ENCODE assay signal across 11 mouse cellular contexts in genomic region chr10:54039754-54040153, GRCm38 (mm10). TPM values are rescaled to one million over a fixed set of nuclear protein-coding genes. Genes with fewer than 3 reads are reported as not detected.
A peak's percentile ranks its signal among the peaks of the same experiment; 100 is the strongest.
DNase-seq lines count a peak whose midpoint lies in the region; ATAC-seq lines count a peak whose summit lies in the region.
"Had no signal": no experiment of that assay in that cellular context is flagged by ENCODE, and none has a peak within 500 bp of the region (broad histone marks: within the 10 kb centered on the region; RNA-seq: fewer than 3 reads in every experiment).

No protein-coding gene starts in this region.

- WGBS in heart, embryonic 12.5 days: 71% methylated on average over 4 of the region's 4 CpGs

- H3K4me1 ChIP-seq in heart, embryonic 12.5 days (replicated peaks): peaks cover 33% of the 10 kb centered on the region
- H3K4me1 ChIP-seq: midbrain, embryonic 12.5 days had no signal

- no peak overlapping the region for H3K4me2 ChIP-seq in heart, embryonic 12.5 days
- H3K4me2 ChIP-seq: midbrain, embryonic 12.5 days had no signal

- H3K9ac ChIP-seq in heart, embryonic 12.5 days: no peak overlapping the region
- H3K9ac ChIP-seq: midbrain, embryonic 12.5 days had no signal

- H3K27ac ChIP-seq in heart, embryonic 12.5 days (ENCODE audit: poor library complexity, severe bottlenecking): peak overlapping the region; percentile 76
- H3K27ac ChIP-seq: hindbrain, postnatal 0 days; midbrain, embryonic 12.5 days had no signal

- ATAC-seq in heart, embryonic 12.5 days (ENCODE audit: insufficient number of reproducible peaks, low FRiP score): no peak
- ATAC-seq: hindbrain, postnatal 0 days had no signal

- H3K36me3 ChIP-seq in heart, embryonic 12.5 days: no peaks in the 10 kb centered on the region
- peaks cover 5% of the 10 kb centered on the region for H3K36me3 ChIP-seq in splenic B cell, adult 2 months (ENCODE audit: control insufficient read depth, insufficient read depth, low read length, poor library complexity, severe bottlenecking)
- H3K36me3 ChIP-seq: midbrain, embryonic 12.5 days had no signal

- no peaks in the 10 kb centered on the region for H3K9me3 ChIP-seq in heart, embryonic 12.5 days (replicated peaks)
- H3K9me3 ChIP-seq: midbrain, embryonic 12.5 days had no signal

- no peaks in the 10 kb centered on the region for H3K27me3 ChIP-seq in heart, embryonic 12.5 days (replicated peaks)
- no peaks in the 10 kb centered on the region for H3K27me3 ChIP-seq in splenic B cell, adult 2 months (ENCODE audit: control insufficient read depth, insufficient read depth, low read length, poor library complexity, severe bottlenecking)
- H3K27me3 ChIP-seq: midbrain, embryonic 12.5 days had no signal

- intact Hi-C loops in left cerebral cortex, postnatal 14 days (cut with DNase I): no loop called here

- no peak overlapping the region for H3K4me3 ChIP-seq in heart, embryonic 12.5 days
- H3K4me3 ChIP-seq: midbrain, embryonic 12.5 days had no signal

- no peak for DNase-seq in heart, adult 9 months (ENCODE audit: low spot score in 2 of 2)
- peak; percentile 23 to 25 for DNase-seq in CD8-positive naive resting alpha-beta T cell, adult 2 months (ENCODE audit: low read depth in 2 of 2, low spot score in 2 of 2)
- peak; percentile 67 for DNase-seq in induced T-regulatory cell, adult 2 months (ENCODE audit: low read depth)
- peak; percentile 59 for DNase-seq in splenic B cell, adult 2 months (ENCODE audit: low read depth, low spot score)
- no peak for DNase-seq in left cerebral cortex, adult 11 months (ENCODE audit: low spot score)
- DNase-seq in frontal cortex, adult 2 months (ENCODE audit: extremely low spot score in 1 of 2, low spot score in 1 of 2): no peak
- DNase-seq in left cerebral cortex, postnatal 14 days (ENCODE audit: low spot score in 2 of 2): no peak
- DNase-seq: cerebellum, adult 8-10 months had no signal

RNA-seq across cellular contexts. Expression of gene Man1a, which starts 36.7 kb away (rescaled TPM):
- 9.4 and 10.6 TPM in 2 replicates for polyA plus RNA-seq in heart, embryonic 12.5 days (2016; fragmentation: Nextera tagmentation; extraction: Ambion mirVana)
- 18.4 and 22.1 TPM in 2 replicates for polyA plus RNA-seq in frontal cortex, adult 2 months (2012; rRNA removed)
- total RNA-seq in left cerebral cortex, postnatal 14 days (2021): 10 to 100 TPM; 25.1 to 29.9 TPM

Comparison
In these comparisons a context has a peak if more than half of its experiments do, and no peak if none do; other contexts are left out.
1. DNase-seq: peak in CD8-positive naive resting alpha-beta T cell, adult 2 months (2 of 2), induced T-regulatory cell, adult 2 months (single experiment) and splenic B cell, adult 2 months (single experiment); none in heart, adult 9 months (0 of 2), left cerebral cortex, adult 11 months (single experiment), frontal cortex, adult 2 months (0 of 2) and left cerebral cortex, postnatal 14 days (0 of 2).